Mouse (Mus musculus) forebrain, embryonic 16.5 days (tissue): Measurements from ENCODE around the gene Spire2. TPM values are rescaled to one million over a fixed set of nuclear protein-coding genes. Genes with fewer than 3 reads are reported as not detected.

ENCODE experiments used
- ATAC-seq: fragments of 200-750 bp; cut with Nextera tagmentation; 2 replicates; pipeline ENCODE4 v1.8.0; 2017; ENCODE audit warnings: mild to moderate bottlenecking, moderate library complexity
- H3K27ac ChIP-seq: fragments of 300-500 bp; sonication (generic); 2 replicates; pipeline ENCODE4 v1.5.1; 2014; ENCODE audit warnings: low read length, control low read depth
- H3K27me3 ChIP-seq: fragments of 300-500 bp; sonication (generic); replicated peaks from 2 replicates; pipeline ENCODE4 v1.6.1; 2014; ENCODE audit warnings: low read length; ENCODE audit not compliant: control insufficient read depth, insufficient read depth
- H3K36me3 ChIP-seq: fragments of 300-500 bp; sonication (generic); 2 replicates; pipeline ENCODE4 v1.6.1; 2014; ENCODE audit not compliant: control insufficient read depth, insufficient read depth
- H3K4me1 ChIP-seq: fragments of 300-500 bp; sonication (generic); replicated peaks from 2 replicates; pipeline ENCODE4 v1.6.1; 2014; ENCODE audit warnings: low read length; ENCODE audit not compliant: control insufficient read depth, insufficient read depth
- H3K4me2 ChIP-seq: fragments of 300-500 bp; sonication (generic); 2 replicates; pipeline ENCODE4 v1.6.1; 2014; ENCODE audit warnings: mild to moderate bottlenecking, low read length, control low read depth
- H3K4me3 ChIP-seq: fragments of 300-500 bp; sonication (generic); replicated peaks from 2 replicates; pipeline ENCODE4 v1.5.1; 2014; ENCODE audit warnings: mild to moderate bottlenecking, low read length, control low read depth
- H3K9ac ChIP-seq: fragments of 300-500 bp; sonication (generic); replicated peaks from 2 replicates; pipeline ENCODE4 v1.6.1; 2014; ENCODE audit warnings: low read depth, low read length, control low read depth
- H3K9me3 ChIP-seq: fragments of 300-500 bp; sonication (generic); 2 replicates; pipeline ENCODE4 v1.6.1; 2016; ENCODE audit warnings: low read length; ENCODE audit not compliant: control insufficient read depth
- WGBS: fragments of 180-500 bp; shearing (Covaris S2); extraction: QIAGEN DNeasy Blood & Tissue Kit; methylation state at CpG from one replicate; pipeline ENCODE4 v1.1.7; 2014; 5-methylcytosine and 5-hydroxymethylcytosine counted together
- polyA plus RNA-seq: library from polyadenylated mRNA; unstranded; fragments of >200 nt; fragmentation: Nextera tagmentation; extraction: Ambion mirVana; gene quantifications from 2 replicates; pipeline ENCODE4 v1.2.1, GENCODE M21; 2015

Spire2 gene
- polyA plus RNA-seq, 1 experiment from 2014 or later, result 33.4 TPM

GRCm38 (mm10) chr8:123416944-123417555 is 84.5 kb downstream of the Spire2 start:
- WGBS, result 78% methylated on average over 8 of the region's 8 CpGs
- no peak overlapping the region for H3K4me3 ChIP-seq
- H3K4me1 ChIP-seq, result peaks cover 21% of the 10 kb centered on the region
- H3K9me3 ChIP-seq, result no peaks in the 10 kb centered on the region
- H3K27ac ChIP-seq, result no peak overlapping the region
- H3K27me3 ChIP-seq, result no peaks in the 10 kb centered on the region
- no peak overlapping the region for H3K9ac ChIP-seq
- ATAC-seq, result no peak
- peaks cover 28% of the 10 kb centered on the region for H3K36me3 ChIP-seq
- H3K4me2 ChIP-seq, result peak overlapping the region; percentile 31

Other genes with a start within 250 kb of the Spire2 start
- 777 and 810 TPM in 2 replicates for gene Rpl13, start 230.4 kb upstream of the Spire2 start, polyA plus RNA-seq
- 2.8 and 7.3 TPM in 2 replicates for gene Cpne7, start 215.3 kb upstream of the Spire2 start, polyA plus RNA-seq
- gene Sult5a1, start 174.4 kb upstream of the Spire2 start, polyA plus RNA-seq, result 0.33 and 0.82 TPM in 2 replicates
- 0.14 and 0.18 TPM in 2 replicates for gene Dpep1, start 146.5 kb upstream of the Spire2 start, polyA plus RNA-seq
- gene Chmp1a, start 120.0 kb upstream of the Spire2 start, polyA plus RNA-seq, result 238 and 248 TPM in 2 replicates
- gene Spata33, start 119.9 kb upstream of the Spire2 start, polyA plus RNA-seq, result 5.9 and 6.3 TPM in 2 replicates
- gene Cdk10, start 107.9 kb upstream of the Spire2 start, polyA plus RNA-seq, result 42.9 and 54.1 TPM in 2 replicates
- 5.8 and 7.8 TPM in 2 replicates for gene Spata2l, start 96.5 kb upstream of the Spire2 start, polyA plus RNA-seq
- 26.8 and 31.2 TPM in 2 replicates for gene Zfp276, start 78.5 kb upstream of the Spire2 start, polyA plus RNA-seq
- gene Vps9d1, start 78.4 kb upstream of the Spire2 start, polyA plus RNA-seq, result 44.9 and 60.5 TPM in 2 replicates
- gene Fanca, start 14.1 kb upstream of the Spire2 start, polyA plus RNA-seq, result 12.8 and 14.8 TPM in 2 replicates
- gene Tcf25, start 41.0 kb downstream of the Spire2 start, polyA plus RNA-seq, result 283 and 303 TPM in 2 replicates
- 0.09 and 0.12 TPM in 2 replicates for gene Mc1r, start 74.4 kb downstream of the Spire2 start, polyA plus RNA-seq
- gene Tubb3, start 78.7 kb downstream of the Spire2 start, polyA plus RNA-seq, result 1,828 and 2,004 TPM in 2 replicates
- 43.9 and 48.3 TPM in 2 replicates for gene Def8, start 90.8 kb downstream of the Spire2 start, polyA plus RNA-seq
- 52.3 and 54.4 TPM in 2 replicates for gene Afg3l1, start 145.2 kb downstream of the Spire2 start, polyA plus RNA-seq
- 96.6 and 97.2 TPM in 2 replicates for gene Dbndd1, start 182.8 kb downstream of the Spire2 start, polyA plus RNA-seq
- gene Gas8, start 186.1 kb downstream of the Spire2 start, polyA plus RNA-seq, result 43.9 and 48.4 TPM in 2 replicates